Mouse (Mus musculus): Measurements from ENCODE around the gene Cel. TPM values are rescaled to one million over a fixed set of nuclear protein-coding genes. Genes with fewer than 3 reads are reported as not detected.
A peak's percentile ranks its signal among the peaks of the same experiment; 100 is the strongest.

Cel gene
- not detected for total RNA-seq (2021)
- long read RNA-seq, experiment 1: 0 reads
- long read RNA-seq, experiment 2: 0 reads

DNA sequence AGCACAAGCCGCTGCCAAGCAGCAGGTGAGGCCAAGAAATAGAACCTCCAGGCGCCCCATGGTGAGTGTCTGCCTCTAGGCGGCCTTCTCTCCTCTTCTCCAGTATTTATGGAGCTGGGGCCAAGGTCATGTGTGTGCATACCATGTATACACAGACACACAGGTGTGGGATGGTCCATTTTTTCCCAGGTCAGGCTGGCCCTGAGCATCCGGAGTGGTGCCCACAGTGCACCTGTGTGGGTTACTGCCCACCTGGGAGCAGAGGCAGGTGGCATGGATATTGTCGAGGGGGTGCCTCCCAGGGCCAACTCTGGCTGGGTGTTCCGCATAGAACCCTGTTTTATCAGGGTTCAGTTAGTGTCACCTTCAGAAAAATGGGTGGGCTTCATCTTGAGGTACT, at the start of gene Cel:
Gene Cel (minus strand): TSS at position 101 of the 400 bp plus-strand sequence.
- intact Hi-C loops (cut with DNase I): no loop called here

DNA sequence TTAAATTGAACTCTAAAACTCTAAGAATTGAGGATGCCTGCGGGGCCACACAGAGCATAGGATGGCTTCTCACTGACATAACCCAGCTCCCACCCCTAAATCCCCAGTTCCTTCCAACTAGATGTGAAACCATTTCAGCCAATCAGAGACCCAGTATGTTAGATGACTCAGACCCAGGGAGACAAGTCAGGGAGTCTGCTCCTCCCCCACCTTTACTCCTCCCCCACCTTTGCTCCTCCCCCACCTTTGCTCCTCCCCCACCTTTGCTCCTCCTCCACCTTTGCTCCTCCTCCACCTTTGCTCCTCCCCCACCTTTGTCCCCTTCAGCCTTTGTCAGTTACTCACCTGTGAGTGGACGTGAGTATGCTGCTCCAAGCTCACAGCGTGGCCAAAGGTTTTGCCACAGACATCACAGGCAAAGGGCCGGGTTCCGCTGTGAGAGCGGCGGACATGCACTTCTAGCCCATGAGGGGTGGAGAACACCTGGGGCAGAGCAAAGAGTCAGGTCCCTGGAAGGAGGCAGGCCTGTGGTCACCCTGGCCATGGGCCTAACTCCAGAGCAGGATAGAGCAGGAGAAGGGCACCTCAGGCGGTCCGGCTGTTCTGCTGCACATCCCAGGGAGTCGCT, 49.3 kb upstream of the Cel start:
- intact Hi-C loops (cut with DNase I): no loop called here

More for the DNA sequence above, at the start of gene Cel:
- no peak for DNase-seq (ENCODE audit: low spot score in 2 of 2)

DNA sequence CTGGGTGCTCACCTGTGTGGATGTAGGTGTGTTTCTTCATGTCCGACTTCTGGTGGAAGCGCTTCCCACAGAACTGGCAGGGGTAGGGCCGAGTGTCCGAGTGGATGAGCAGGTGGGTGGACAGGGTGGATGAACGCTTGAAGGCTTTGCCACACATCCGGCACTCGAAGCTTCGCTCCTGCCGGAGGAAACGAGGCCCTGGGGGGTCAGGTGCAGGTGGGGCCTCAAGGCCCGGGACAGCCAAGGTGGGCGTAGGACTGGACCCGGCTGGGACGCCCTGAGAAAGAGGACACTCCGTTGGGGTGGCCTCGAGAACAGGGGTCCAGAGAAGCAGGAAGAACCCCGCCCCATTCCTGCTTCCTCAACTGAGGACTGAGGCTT, 48.2 kb upstream of the Cel start:
- intact Hi-C loops (cut with DNase I): no loop called here
- DNase-seq (ENCODE audit: low spot score in 2 of 2): no peak

More for the DNA sequence above, 49.3 kb upstream of the Cel start:
- no peak for DNase-seq (ENCODE audit: low spot score in 2 of 2)

DNA sequence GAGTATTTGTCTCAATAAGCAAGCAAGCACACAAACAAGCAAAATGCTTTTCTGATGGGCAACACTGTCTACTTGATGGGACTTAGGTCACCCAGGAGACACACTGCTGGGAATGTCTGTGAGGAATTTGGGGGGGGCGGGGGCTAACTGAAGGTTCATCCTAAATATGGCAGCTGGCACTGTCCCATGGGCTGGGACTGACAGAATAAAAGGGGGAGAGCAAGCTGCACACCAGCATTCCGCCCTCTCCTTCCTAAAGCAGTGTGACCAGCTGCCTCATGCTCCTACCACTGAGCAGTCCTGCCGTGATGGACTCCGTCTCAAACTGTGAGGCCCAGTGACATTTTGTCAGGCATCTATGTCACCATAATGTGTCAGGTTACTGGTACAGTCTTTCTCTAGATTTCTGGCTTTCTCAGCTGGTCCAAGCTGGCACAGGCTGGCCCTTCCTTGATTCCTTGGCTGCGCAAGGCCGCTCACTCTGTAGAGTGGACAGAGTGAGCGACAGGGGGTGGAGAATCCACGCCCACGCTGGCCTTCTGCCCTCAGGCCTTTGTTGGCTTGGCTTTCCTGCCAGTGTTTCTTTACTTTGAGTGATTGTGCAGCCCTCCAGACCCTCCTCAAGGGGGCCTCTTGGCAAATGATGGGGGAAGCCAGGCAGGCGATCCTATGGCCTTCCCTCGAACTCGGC, 47.7 kb upstream of the Cel start:
- intact Hi-C loops (cut with DNase I): no loop called here
- no peak for DNase-seq (ENCODE audit: low spot score in 2 of 2)

DNA sequence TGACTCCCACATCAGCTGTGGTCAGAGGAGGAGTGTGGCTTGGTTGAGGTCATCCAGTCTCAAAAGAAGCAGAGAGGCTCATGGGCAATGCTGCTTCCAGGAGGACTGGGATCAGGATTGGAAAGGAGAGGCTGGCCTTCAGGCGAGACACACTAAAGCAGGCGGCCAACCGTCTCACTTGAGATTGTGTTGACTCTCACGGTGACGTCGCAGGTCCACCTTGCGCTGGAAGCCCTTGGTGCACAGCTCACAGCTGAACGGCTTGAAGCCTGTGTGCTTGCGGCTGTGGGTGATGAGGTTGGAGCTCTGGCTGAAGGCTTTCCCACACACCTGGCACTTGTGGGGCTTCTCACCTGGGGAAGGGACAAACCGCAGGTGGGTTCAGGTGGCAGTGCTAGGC, 46.6 kb upstream of the Cel start:
- intact Hi-C loops (cut with DNase I): no loop called here
- no peak for DNase-seq (ENCODE audit: low spot score in 2 of 2)

DNA sequence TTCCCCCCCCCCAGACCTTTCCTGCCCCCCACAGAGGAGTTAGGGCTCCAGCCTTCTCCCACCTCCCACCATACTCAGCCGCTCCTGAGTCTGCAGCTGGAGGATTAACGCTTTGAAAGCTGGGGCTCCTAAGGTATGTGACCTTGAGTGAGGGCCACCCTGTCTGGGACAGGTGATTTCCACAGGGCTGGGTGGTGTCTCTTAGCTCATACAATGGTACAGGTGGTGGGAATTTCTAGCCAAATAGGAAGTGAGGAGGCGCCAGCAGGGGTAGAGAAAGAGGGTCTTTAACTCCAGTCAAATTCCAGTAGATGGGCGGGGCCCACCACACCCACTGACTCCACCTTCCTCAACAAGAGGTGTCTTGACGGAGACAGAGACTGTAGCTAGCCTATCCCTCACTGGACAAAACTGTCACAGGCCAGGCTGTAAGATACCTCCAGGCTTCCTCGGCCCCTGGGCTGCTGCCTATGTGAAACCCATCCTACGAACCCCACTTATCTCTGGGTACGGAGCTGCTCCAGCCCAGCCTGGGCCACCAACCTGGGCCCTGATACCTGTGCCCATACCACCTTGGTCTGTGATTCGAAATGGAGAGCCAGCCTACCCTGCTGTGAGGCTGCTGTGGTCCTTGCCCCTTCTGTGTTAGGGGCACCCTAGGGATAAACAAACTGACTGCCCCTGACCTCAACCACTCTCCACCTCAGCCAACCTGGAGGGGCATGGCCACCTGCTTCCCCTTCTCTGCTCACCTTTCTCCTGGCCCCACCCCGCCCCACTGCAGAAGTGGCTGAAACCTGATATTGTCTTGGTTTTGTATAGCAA, 44.4 kb upstream of the Cel start:
- no peak for DNase-seq (ENCODE audit: low spot score in 2 of 2)
- intact Hi-C loops (cut with DNase I): no loop called here

DNA sequence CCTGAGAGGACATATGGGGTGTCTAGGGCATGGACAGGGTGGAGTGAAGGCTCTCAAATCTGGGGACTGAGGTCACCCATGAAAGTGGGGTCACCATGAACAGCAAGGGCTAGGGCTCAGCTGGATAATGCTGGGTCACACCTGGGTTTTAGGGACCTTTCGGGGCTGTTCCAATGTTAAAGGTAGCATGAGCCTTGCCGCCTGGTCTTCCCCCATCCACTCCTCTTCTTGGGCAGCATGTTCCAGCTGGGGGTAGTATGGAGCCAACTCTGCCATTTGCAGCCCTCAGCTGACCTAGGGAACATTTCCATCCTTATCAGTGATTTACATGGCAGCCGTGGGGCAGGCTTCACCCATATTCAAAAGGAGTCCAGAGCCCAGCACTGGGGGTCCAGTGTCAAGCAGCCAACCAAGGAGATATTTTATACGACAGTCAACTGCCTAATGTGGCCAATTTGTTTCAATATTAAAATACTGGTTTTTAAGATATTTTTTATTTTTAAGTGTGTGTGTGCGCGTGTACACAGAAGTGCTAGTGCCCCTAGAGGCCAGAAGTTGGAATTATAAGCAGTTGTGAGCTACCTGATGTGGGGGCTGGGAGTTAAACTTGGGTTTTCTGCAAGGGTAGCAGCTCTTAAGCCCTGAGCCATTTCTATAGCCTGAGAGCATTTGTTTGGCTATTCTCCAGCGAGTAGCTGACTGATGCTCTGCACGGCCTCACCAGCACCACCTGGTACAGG, 43.6 kb upstream of the Cel start:
- DNase-seq (ENCODE audit: low spot score in 2 of 2): no peak
- intact Hi-C loops (cut with DNase I): no loop called here

DNA sequence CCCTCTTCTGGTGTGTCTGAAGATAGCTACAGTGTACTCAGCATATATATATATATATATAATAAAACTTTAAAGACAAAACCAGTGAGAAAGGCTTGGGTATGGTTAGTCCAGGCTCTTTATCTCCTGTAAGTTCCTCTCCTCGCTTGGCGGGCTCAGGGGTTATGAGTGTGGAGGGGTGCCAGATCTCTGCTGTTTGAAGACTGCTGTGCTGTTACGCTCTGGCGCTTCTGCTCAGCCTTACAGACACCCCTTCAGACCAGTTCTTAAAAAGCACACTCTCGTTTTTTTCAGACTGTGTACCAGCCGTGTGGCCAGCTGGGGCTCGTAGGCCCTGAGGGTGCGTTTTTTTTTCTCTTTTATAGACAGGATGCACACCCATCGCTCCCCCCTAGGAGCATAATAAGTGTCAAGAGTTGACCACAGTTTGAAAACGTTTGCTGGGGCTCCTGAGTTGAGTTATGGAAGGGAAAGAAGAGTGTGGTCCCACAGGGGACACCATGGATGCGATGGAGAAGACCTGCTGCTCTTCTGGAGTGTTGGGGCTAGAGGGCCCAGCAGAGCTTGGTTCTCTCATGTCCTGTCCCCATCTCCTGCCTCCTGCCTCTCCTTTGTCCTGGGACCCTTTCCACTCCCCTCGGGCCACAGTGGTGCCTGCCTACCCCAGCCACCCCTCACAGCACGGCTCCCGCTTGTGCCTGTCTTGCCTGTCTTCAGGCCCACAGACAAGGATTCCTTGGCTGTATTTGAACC, 42.8 kb upstream of the Cel start:
- no peak for DNase-seq (ENCODE audit: low spot score in 2 of 2)
- intact Hi-C loops (cut with DNase I): no loop called here

DNA sequence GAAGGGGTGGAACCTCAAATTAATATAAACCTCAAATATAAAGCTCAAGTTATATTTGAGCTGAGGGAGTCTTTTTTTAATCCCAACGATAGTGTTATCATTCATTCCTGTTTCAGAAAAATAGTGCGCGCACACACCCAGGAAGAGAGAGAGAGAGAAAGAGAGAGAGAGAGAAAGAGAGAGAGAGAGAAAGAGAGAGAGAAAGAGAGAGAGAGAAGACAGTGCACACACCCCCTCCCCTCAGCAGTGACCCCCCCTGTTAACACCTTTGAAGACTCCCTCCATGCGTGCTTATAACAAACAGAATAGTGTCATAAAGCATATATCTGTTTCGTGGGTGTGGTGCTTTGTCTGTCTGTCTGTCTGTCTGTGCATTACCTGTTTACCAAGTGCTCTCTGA, 40.3 kb upstream of the Cel start:
- intact Hi-C loops (cut with DNase I): no loop called here
- no peak for DNase-seq (ENCODE audit: low spot score in 2 of 2)

DNA sequence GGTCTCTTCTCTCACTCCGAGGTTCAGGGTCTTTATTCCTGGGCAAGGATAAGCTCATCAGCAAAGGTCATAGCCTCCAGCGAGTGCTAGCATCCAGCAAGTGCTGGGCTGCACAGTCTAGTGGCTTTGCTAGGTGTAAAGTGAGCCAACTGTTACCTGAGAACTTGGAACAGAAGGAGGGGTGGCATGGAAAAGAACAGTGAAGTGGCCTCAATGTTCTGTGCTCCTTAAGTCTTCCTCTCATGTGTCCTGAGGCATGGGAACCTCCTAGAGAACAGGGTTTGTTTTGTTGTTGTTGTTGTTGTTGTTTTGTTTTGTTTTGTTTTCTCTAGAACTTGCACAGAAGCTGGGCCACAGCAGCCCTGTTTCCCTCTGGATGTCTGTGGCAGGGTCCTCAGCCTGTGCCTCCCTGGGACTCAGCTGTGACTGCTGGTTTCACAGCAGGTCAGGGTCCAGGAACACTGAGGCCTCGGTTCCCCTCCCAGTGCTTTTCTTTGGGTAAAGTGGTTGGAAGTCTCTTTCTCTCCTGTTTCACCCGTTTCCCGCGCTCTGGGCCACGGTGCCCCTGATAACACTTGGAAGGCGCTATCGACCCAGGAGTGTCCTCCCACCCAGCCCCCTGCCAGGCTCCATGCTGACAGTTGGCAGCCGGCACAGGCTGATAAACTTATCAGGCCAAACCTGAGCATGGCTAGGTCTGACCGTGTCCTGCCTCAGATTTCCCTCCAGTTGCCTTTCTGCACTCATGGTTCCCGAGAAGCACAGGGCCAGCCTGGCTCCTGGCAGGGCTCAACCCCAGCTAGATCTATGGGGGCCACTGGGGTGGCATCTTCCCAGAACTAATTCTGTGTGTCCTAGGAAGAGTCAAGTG, 38.8 kb upstream of the Cel start:
- intact Hi-C loops (cut with DNase I): no loop called here
- no peak for DNase-seq (ENCODE audit: low spot score in 2 of 2)

DNA sequence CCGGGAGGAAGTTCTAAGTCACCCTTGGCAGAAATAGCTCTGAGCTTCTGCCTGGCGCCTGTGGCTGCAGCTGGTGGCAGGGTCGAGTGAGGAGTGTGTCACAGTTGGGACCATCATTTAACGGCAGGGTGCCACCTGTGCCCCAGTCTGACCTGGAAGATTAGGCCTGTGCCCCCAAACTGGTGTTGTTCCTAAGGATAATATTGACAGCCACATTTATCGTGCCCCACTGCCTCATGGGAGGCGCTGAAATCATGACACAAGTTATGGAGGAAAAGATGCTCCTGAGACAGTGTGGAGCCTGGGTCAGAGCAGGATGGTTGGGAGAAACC, 36.3 kb upstream of the Cel start:
- DNase-seq (ENCODE audit: low spot score in 2 of 2): no peak
- intact Hi-C loops (cut with DNase I): no loop called here

DNA sequence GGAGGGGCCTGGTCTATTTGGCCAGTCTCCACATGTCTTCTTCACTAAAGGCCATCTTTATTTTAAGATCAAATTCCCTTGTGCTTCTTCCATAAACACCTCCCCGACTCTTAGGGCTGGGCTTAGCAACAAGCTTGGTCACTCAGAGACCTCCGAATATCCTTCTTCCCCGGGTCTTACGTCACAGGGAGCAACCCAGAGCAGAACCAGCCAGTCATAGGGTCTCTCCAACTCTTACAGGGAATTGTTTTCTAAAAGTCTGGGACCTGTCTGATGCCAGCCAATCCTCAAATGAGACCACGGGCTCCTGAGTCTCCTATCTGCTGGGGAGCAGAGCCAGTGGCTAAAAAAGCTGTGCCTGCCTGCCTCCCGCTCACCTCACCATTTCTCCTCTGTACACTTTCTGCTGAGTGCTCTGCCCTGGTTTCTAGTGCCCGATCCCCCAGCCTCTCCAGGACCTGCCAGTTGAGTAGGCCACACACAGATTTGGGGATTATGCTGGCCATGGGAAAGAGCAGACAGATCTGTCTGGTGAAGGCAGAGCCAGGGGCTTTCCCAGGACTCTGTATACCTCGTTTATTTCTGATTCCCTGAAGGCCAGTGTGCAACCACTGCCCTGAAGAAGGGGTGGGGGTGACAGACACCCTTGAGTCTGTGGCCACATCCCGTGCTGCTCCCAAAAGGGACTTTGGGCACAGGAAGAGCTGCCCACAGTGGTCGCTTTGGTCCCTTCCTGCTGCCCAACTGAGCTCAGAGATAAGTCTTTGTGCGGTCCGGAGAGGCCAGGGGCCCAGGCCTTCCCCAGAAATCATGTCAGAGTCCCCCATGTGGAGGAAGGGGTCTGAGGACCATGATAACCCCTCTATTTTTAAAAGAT, 35.7 kb upstream of the Cel start:
- DNase-seq (ENCODE audit: low spot score in 2 of 2): no peak
- intact Hi-C loops (cut with DNase I): no loop called here

DNA sequence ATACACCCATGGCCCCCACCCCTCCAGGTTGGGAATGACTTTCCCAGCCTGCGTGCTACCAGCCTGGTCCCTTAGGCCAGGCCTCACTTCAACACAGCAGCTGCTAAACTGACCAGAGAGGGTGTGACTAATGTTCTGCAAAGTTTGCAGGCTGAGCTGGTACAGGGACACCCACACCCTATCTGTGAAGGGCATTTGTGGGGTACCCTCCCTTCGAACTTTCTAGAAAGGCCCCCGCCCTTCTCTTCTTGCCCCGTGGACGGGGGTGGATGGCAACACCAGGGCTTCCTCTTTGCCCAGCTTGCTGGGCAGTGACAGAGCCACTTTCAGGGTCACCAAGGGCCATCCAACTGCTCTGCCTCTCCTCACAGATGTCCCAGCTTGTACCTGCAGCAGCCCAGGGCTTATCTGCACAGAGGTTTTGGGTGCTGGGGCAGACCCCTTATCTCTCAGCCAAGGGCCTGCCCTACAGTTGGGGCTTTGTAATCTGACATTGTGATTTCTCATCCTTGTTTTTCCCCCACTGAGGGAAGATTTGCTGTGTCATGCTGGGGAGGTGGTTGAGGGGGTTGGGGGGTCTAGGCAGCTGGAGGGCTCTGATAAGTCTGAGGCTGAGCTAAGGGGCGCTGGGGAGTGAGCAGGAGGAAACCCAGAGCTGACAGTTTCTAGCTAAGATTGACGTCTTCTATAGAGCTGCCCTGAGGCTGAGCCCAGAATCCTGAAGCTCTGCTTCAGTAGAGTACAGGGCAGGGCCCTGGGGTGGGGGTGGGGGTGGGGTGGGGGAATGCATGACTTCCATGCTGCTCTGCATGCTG, 34.7 kb upstream of the Cel start:
- DNase-seq (ENCODE audit: low spot score in 2 of 2): no peak
- intact Hi-C loops (cut with DNase I): no loop called here

DNA sequence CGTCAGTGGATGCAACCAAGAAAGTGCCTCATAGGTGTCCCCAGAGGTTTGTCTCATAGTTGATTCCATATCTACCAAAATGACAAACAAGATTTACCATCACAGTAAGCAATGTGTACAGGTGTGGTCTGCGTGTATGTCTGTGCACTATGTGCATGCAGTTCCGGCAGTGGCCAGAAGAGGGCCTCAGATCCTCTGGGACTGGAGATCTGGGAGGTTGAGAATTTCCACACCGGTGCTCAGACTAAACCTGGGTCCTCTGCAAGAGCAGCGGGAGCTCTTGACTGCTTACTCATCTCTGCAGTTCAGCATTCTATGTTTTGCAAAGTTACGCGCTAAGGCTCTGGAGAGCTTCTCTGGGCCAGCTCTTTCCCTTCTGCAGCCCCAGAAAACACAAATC, 33.8 kb upstream of the Cel start:
- DNase-seq (ENCODE audit: low spot score in 2 of 2): no peak
- intact Hi-C loops (cut with DNase I): no loop called here

DNA sequence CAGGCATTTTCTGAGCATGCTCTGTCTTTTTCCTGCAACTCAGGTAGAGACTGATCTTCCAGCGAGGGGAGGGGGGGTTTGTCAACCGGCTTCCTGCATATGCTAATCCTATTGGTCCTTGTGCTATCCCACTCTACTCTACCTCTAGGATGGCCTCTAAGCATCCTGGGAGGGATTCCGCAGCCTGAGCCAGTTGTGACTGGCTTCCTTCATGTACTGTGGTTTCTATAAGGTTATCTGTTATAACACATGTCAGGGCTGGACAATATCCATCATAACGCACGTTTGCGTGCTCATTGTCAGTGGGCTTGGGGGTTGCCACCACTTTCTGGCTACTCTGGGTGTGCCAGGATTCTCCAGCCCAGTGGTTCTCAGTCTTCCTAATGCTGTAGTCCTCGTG, 32.8 kb upstream of the Cel start:
- intact Hi-C loops (cut with DNase I): no loop called here

DNA sequence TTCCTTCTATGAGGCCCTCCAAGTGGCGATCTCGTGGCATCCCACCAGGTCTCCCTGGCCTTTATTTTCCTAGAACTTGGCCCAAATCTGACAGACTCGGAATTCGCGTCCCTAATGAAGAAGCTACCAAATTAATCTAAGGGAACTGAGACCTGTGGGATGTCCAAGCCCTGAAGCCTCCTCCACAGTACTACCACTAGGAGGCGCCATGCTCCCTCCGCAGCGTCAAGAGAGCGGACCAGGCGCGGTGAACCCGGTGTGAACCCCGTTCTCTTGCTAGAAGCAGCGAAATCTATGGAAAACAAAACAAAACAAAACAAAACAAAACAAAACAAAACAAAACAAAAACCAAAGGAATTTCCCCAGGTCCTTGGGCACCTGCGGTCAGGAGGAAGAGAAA, 29.6 kb upstream of the Cel start:
- intact Hi-C loops (cut with DNase I): no loop called here
- DNase-seq (ENCODE audit: low spot score in 2 of 2): peak in 1 of 2 experiments; percentile 36

More for the DNA sequence above, 32.8 kb upstream of the Cel start:
- DNase-seq (ENCODE audit: low spot score in 2 of 2): no peak

DNA sequence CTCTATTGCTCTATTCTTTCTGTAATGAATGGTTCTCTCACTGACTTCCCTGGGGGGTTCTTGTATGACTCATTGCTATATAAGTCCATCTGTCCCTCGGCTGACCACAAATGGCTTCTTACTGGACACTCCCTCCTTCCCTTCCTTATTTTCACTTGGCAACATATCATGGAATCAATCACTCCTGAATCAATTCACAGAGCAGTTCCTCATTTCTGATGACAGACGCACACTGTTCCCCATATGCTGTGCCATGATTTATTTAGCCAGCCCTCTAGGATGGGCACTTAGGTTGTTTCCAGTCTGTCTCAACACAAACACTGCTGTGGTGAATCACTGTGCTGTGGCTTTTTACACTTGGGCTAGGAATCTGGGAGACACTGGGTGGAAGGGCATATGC, 28.3 kb upstream of the Cel start:
- intact Hi-C loops (cut with DNase I): no loop called here
- no peak for DNase-seq (ENCODE audit: low spot score in 2 of 2)

Measured in left cerebral cortex, postnatal 14 days (tissue).